Mouse (Mus musculus): ENCODE data around the gene Slc4a4. TPM values are rescaled to one million over a fixed set of nuclear protein-coding genes. Genes with fewer than 3 reads are reported as not detected.

Gene Slc4a4
- 12.1 and 15.0 TPM in 2 replicates for polyA plus RNA-seq (2014; fragmentation: Nextera tagmentation; extraction: Ambion mirVana)

DNA sequence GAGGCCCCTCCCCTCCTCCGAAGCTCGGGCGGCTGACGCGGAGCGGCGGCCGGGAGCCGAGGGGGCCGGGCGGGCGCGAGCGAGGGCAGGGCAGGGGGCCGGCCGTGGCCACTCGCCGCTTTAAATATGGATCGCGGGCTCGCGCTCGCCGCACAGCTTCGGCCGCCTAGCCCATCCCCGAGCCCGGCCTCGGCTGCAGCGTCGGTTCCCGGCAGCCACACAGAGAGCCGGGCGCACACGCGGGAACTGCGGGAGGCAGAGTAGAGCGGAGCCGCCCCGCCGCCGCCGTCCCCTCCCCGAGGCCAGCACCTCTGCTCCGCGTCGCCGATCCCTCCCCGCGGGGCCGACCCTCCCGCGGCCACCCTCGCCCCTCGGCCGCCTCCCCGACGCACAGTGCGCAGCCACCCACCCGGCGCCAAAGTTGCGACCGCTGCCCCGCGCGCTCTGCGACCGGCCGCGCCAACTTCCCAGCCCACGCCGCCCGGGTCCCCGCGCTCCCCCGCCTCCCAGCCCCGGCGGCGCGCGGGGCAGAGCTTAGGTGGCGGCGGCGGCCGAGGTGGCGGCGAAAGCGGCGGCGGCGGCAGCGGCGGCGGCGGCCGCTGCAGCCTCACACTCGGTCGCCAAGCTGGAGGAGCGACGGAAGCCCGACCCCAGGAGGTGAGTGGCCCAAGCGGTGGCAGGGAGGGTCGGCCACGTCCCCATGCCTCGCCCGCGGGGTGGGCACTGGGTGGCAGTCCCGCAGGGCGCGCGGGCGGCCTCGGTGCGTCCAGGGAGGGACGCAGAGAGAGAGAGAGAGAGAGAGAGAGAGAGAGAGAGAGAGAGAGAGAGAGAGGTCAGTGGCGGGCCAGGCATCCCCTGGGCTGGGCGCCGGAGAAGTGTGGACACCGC is at the start of gene Slc4a4:
Gene Slc4a4 (plus strand): TSS at position 151 of the 888 bp plus-strand sequence.
- Histone ChIP-seq H3K4me3 (replicated peaks; ENCODE audit: low read length) (peak within 1 kb of the TSS; percentile 91), H3K27me3 (ENCODE audit: control insufficient read depth, insufficient read depth, low read length) (peaks cover 25% of the 10 kb centered on the region), H3K27ac (no peak within 1 kb of the TSS), H3K4me2 (replicated peaks) (peak within 1 kb of the TSS; percentile 97), H3K9ac (peak within 1 kb of the TSS; percentile 71), H3K36me3 (replicated peaks; ENCODE audit: control insufficient read depth, insufficient read depth) (no peaks in the 10 kb centered on the region), H3K9me3 (ENCODE audit: control insufficient read depth, low read length) (no peaks in the 10 kb centered on the region), H3K4me1 (replicated peaks; ENCODE audit: control insufficient read depth, insufficient read depth, low read length) (0 out of 2 replicates have a peak, but pooled peaks cover 9% of the 10 kb centered on the region)
- peak; percentile 42 for DNase-seq (ENCODE audit: low spot score)
- whole genome bisulfite sequencing = 0% methylated on average over 56 of the region's 119 CpGs
- peak; percentile 86 for ATAC-seq (ENCODE audit: low FRiP score)

- 64% methylated on average over 5 of the region's 5 CpGs for WGBS
- H3K27ac ChIP-seq = no peak overlapping the region
- ATAC-seq (ENCODE audit: low FRiP score) = no peak
Observed at GRCm38 (mm10) chr5:88840080-88840798, 46.4 kb upstream of the Slc4a4 start.

GRCm38 (mm10) chr5:88857311-88857710 is 29.3 kb upstream of the Slc4a4 start:
- H3K27ac ChIP-seq = no peak overlapping the region
- no peak overlapping the region for H3K4me3 ChIP-seq (replicated peaks; ENCODE audit: low read length)
- WGBS = 95% methylated on average over 3 of the region's 3 CpGs
- H3K36me3 ChIP-seq (replicated peaks; ENCODE audit: control insufficient read depth, insufficient read depth) = no peaks in the 10 kb centered on the region
- H3K4me2 ChIP-seq (replicated peaks) = no peak overlapping the region
- DNase-seq (ENCODE audit: low spot score) (no peak), ATAC-seq (ENCODE audit: low FRiP score) (no peak)
- no peaks in the 10 kb centered on the region for H3K9me3 ChIP-seq (ENCODE audit: control insufficient read depth, low read length)
- H3K4me1 ChIP-seq (replicated peaks; ENCODE audit: control insufficient read depth, insufficient read depth, low read length) = no peaks in the 10 kb centered on the region
- H3K9ac ChIP-seq = no peak overlapping the region
- H3K27me3 ChIP-seq (ENCODE audit: control insufficient read depth, insufficient read depth, low read length) = no peaks in the 10 kb centered on the region

More at GRCm38 (mm10) chr5:88840080-88840798, 46.4 kb upstream of the Slc4a4 start:
- Histone ChIP-seq H3K4me1 (replicated peaks; ENCODE audit: control insufficient read depth, insufficient read depth, low read length) (no peaks in the 10 kb centered on the region), H3K4me3 (replicated peaks; ENCODE audit: low read length) (no peak overlapping the region), H3K9ac (no peak overlapping the region), H3K27me3 (ENCODE audit: control insufficient read depth, insufficient read depth, low read length) (no peaks in the 10 kb centered on the region), H3K4me2 (replicated peaks) (no peak overlapping the region), H3K9me3 (ENCODE audit: control insufficient read depth, low read length) (no peaks in the 10 kb centered on the region), H3K36me3 (replicated peaks; ENCODE audit: control insufficient read depth, insufficient read depth) (no peaks in the 10 kb centered on the region)
- DNase-seq (ENCODE audit: low spot score) = no peak

GRCm38 (mm10) chr5:88857801-88858200 is 28.8 kb upstream of the Slc4a4 start:
- DNase-seq (ENCODE audit: low spot score) (no peak), ATAC-seq (ENCODE audit: low FRiP score) (no peak)
- no peak overlapping the region for H3K4me2 ChIP-seq (replicated peaks)
- H3K9ac ChIP-seq = no peak overlapping the region
- no peak overlapping the region for H3K4me3 ChIP-seq (replicated peaks; ENCODE audit: low read length)
- no peaks in the 10 kb centered on the region for H3K36me3 ChIP-seq (replicated peaks; ENCODE audit: control insufficient read depth, insufficient read depth)
- H3K27me3 ChIP-seq (ENCODE audit: control insufficient read depth, insufficient read depth, low read length) = no peaks in the 10 kb centered on the region
- H3K4me1 ChIP-seq (replicated peaks; ENCODE audit: control insufficient read depth, insufficient read depth, low read length) = no peaks in the 10 kb centered on the region
- 93% methylated on average over 4 of the region's 4 CpGs for WGBS
- H3K9me3 ChIP-seq (ENCODE audit: control insufficient read depth, low read length) = no peaks in the 10 kb centered on the region
- H3K27ac ChIP-seq = no peak overlapping the region

DNA sequence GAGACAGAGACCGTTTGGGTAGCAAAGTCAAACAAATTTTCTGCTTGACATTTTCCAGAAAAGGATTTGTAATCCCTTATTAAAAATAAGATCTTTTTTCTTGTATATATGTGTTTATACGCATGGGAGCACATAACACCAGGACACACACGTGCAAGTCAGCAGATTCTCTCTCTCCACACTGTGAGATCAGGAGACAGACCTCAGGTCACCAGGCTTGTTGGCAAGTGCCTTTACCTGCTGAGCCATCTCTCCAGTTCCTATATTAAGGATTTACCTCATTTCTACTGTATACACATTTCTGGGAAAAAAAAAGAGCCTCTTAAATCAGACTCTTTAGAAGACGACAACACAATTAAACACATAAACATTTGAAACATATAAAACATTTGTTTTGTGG is 28.4 kb upstream of the Slc4a4 start:
- H3K36me3 ChIP-seq (replicated peaks; ENCODE audit: control insufficient read depth, insufficient read depth) = no peaks in the 10 kb centered on the region
- H3K4me2 ChIP-seq (replicated peaks) = no peak overlapping the region
- H3K9ac ChIP-seq = no peak overlapping the region
- no peaks in the 10 kb centered on the region for H3K9me3 ChIP-seq (ENCODE audit: control insufficient read depth, low read length)
- no peak overlapping the region for H3K4me3 ChIP-seq (replicated peaks; ENCODE audit: low read length)
- no peak for ATAC-seq (ENCODE audit: low FRiP score)
- H3K27me3 ChIP-seq (ENCODE audit: control insufficient read depth, insufficient read depth, low read length) = no peaks in the 10 kb centered on the region
- no peak for DNase-seq (ENCODE audit: low spot score)
- no peak overlapping the region for H3K27ac ChIP-seq
- WGBS = 86% methylated on average over 4 of the region's 4 CpGs
- no peaks in the 10 kb centered on the region for H3K4me1 ChIP-seq (replicated peaks; ENCODE audit: control insufficient read depth, insufficient read depth, low read length)

DNA sequence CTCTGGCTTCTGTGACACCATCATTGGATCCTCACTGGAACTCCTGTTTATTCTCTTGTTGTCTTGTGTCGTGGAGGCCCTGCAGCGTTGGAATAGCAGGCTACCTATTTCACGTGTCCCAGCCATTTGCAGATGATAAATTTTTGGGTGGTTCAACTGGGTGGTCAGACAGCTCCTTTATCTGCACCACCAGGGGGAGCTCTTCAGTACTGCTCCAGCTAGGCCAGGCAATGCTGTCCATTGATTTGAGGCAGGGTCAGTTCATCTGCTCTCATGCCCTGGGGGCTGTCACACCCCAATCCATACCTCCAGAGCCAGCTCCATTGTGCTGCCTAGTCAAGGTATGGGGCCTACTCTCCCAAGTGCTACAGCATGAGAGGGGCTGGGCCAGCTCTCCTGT is 24.5 kb upstream of the Slc4a4 start:
- Histone ChIP-seq H3K36me3 (replicated peaks; ENCODE audit: control insufficient read depth, insufficient read depth) (no peaks in the 10 kb centered on the region), H3K27me3 (ENCODE audit: control insufficient read depth, insufficient read depth, low read length) (no peaks in the 10 kb centered on the region), H3K4me1 (replicated peaks; ENCODE audit: control insufficient read depth, insufficient read depth, low read length) (no peaks in the 10 kb centered on the region), H3K4me2 (replicated peaks) (no peak overlapping the region), H3K9ac (no peak overlapping the region), H3K4me3 (replicated peaks; ENCODE audit: low read length) (no peak overlapping the region), H3K9me3 (ENCODE audit: control insufficient read depth, low read length) (no peaks in the 10 kb centered on the region), H3K27ac (no peak overlapping the region)
- ATAC-seq (ENCODE audit: low FRiP score) (0 out of 2 replicates have a peak, but pooled peaks have one; percentile 11), DNase-seq (ENCODE audit: low spot score) (no peak)
- 68% methylated on average over 3 of the region's 3 CpGs for WGBS

GRCm38 (mm10) chr5:88862794-88863193 is 23.8 kb upstream of the Slc4a4 start:
- H3K4me3 ChIP-seq (replicated peaks; ENCODE audit: low read length) = no peak overlapping the region
- no peak overlapping the region for H3K9ac ChIP-seq
- H3K9me3 ChIP-seq (ENCODE audit: control insufficient read depth, low read length) = no peaks in the 10 kb centered on the region
- WGBS = 98% methylated on average over 2 of the region's 2 CpGs
- no peak overlapping the region for H3K27ac ChIP-seq
- H3K4me2 ChIP-seq (replicated peaks) = no peak overlapping the region
- DNase-seq (ENCODE audit: low spot score) (no peak), ATAC-seq (ENCODE audit: low FRiP score) (0 out of 2 replicates have a peak, but pooled peaks have one; percentile 21)
- H3K36me3 ChIP-seq (replicated peaks; ENCODE audit: control insufficient read depth, insufficient read depth) = no peaks in the 10 kb centered on the region
- H3K4me1 ChIP-seq (replicated peaks; ENCODE audit: control insufficient read depth, insufficient read depth, low read length) = no peaks in the 10 kb centered on the region
- H3K27me3 ChIP-seq (ENCODE audit: control insufficient read depth, insufficient read depth, low read length) = no peaks in the 10 kb centered on the region

DNA sequence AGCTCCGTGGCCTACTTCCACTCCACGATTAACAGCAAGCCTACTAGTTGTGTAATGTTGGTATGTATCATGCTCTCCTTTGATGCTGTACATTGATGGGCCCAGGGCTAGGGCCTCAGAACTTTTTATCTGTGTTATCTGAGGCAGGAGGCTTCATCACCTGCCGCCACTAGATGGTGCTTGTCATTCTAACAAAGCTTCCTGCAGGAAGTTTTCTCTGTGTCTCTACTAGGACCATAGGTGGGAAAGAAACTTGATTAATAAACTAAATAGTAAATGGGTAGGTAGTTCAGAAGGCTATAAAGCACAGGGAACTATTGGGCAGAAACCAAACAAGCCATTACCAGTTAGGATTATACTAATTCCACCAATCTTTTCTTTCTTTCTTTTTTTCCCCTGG is 2.5 kb upstream of the Slc4a4 start:
- Histone ChIP-seq H3K4me2 (replicated peaks) (no peak overlapping the region), H3K9me3 (ENCODE audit: control insufficient read depth, low read length) (no peaks in the 10 kb centered on the region), H3K27me3 (ENCODE audit: control insufficient read depth, insufficient read depth, low read length) (peaks cover 18% of the 10 kb centered on the region), H3K36me3 (replicated peaks; ENCODE audit: control insufficient read depth, insufficient read depth) (no peaks in the 10 kb centered on the region), H3K4me1 (replicated peaks; ENCODE audit: control insufficient read depth, insufficient read depth, low read length) (0 out of 2 replicates have a peak, but pooled peaks cover 9% of the 10 kb centered on the region), H3K9ac (no peak overlapping the region), H3K27ac (no peak overlapping the region), H3K4me3 (replicated peaks; ENCODE audit: low read length) (no peak overlapping the region)
- peak; percentile 79 for DNase-seq (ENCODE audit: low spot score)
- ATAC-seq (ENCODE audit: low FRiP score) = no peak
- WGBS = 24% methylated on average over 3 of the region's 3 CpGs

DNA sequence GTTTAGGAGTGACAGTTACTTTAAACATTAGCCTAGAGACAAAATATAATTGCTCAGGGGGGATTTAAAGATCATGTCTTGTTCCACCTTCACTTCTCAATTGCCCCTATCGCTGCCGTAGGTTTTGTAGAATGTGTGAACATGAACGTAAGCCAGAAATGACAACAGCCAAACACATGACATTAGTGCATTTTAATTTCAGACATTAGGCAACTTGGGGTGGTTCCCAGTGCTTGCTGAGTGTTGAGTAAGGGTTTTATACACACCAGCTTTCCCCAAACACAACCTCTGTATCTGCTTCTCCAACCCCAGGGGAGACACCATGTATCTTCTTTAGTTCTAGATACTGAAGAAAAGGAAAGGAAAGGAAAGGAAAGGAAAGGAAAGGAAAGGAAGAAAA is 1.1 kb upstream of the Slc4a4 start:
- 80% methylated on average over 3 of the region's 3 CpGs for WGBS
- Histone ChIP-seq H3K27me3 (ENCODE audit: control insufficient read depth, insufficient read depth, low read length) (peaks cover 25% of the 10 kb centered on the region), H3K4me2 (replicated peaks) (no peak overlapping the region), H3K4me3 (replicated peaks; ENCODE audit: low read length) (no peak overlapping the region), H3K9me3 (ENCODE audit: control insufficient read depth, low read length) (no peaks in the 10 kb centered on the region), H3K27ac (no peak overlapping the region), H3K36me3 (replicated peaks; ENCODE audit: control insufficient read depth, insufficient read depth) (no peaks in the 10 kb centered on the region), H3K4me1 (replicated peaks; ENCODE audit: control insufficient read depth, insufficient read depth, low read length) (0 out of 2 replicates have a peak, but pooled peaks cover 9% of the 10 kb centered on the region), H3K9ac (no peak overlapping the region)
- DNase-seq (ENCODE audit: low spot score) (no peak), ATAC-seq (ENCODE audit: low FRiP score) (no peak)
